Mouse (Mus musculus) stomach, postnatal 0 days (tissue): ENCODE data around the gene Dok3.

ENCODE experiments used
- CTCF ChIP-seq: IDR thresholded peaks from 2 replicates; pipeline ENCODE4 v1.5.1; 2016; ENCODE audit warnings: antibody characterized with exemption, low read depth, mild to moderate bottlenecking, moderate library complexity
- EP300 ChIP-seq: optimal IDR thresholded peaks from 2 replicates; pipeline ENCODE3; 2016; ENCODE audit warnings: antibody characterized with exemption

DNA sequence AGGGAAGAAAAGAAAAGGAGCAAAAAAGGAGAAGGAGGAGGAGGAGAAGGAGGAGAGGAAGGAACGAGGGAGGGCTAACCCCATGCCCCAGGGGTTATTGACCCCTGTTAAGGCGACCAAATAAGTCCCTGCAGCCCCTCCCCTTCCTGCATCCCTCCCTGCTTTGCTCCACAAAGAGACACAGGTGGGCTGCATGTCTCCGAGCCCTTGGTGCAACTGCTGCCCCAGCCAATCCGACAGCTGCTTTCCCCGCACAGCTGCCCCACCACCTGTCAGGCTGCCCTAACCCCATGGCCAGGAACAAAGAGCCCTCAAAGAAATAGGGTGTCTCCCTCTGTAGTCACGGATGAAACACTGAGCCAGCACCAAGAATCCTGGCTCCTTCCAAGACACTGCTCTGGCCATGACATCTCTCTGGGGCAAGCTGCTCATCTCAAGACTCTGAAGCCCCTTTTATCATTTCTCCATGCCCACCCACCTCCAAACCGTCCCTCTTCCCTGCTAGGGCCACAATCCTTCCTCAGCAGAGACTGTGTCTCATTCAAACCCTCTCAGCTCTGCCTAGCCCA is 44.5 kb downstream of the Dok3 start:
- TF ChIP-seq CTCF (no peak), EP300 (no peak)
